Mouse (Mus musculus) urinary bladder, postnatal 36 days (tissue): Measurements from ENCODE around the gene Rbbp8nl.
A peak's percentile ranks its signal among the peaks of the same experiment; 100 is the strongest.
"Not testable (repeated sequence)": the region's sequence is repeated elsewhere in the genome, so short reads cannot be mapped to it uniquely, and the experiment has no call there.

Experiments
- DNase-seq, 2 experiments: peaks; one replicate each; pipeline ENCODE4 v3.0.0; 2022; ENCODE audit warnings: low spot score in 2 of 2, mixed read lengths in 1 of 2

The Rbbp8nl gene

DNA sequence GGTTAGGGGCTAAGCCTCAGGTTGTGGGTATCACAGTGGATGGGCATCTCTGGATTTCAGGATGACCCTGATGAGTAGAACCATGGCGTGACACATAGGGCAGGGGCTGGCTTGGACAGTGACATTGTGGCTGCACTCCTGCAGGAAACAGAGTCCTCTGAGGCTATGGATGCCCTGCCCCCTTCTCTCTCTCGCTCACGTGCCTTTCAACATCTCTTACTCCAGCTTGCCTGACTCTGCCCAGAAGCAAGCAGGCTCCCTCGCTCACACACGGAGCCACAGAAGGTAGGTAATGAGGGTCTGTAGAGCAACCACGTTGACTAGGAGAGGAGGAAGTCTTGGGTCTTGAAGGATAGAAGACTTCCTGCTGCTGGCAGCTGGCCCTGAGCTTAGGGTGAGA lies 824 bp upstream of the Rbbp8nl start:
- DNase-seq = no peak

- DNase-seq = no peak
These were observed 713 bp downstream of the Rbbp8nl start for GRCm38 (mm10) chr2:180288966-180289365.

DNA sequence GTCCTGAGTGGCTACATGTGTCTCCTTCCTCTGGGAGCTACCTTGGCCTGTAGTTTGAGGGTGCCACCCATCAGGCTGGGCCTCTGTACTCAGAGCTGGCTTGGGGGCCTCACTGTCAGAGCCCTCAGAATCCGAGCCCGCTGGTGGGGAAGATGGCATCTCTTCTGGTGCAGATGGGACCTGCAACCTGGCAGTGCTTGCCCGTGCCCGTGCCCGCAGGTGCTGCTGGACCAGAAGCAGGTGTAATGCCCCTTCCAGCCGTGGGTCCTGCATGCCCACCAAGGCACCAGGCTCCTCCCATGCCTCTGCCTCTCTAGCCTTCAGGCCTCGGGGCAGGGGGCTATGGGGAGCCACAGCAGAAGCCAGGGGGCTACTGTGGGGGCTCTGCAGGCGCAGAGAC lies 10.4 kb downstream of the Rbbp8nl start:
- no peak for DNase-seq

GRCm38 (mm10) chr2:180277773-180278320 lies 11.8 kb downstream of the Rbbp8nl start:
- DNase-seq = no peak

GRCm38 (mm10) chr2:180276851-180277259 lies 12.8 kb downstream of the Rbbp8nl start:
- DNase-seq = peak; percentile 36 to 60

DNA sequence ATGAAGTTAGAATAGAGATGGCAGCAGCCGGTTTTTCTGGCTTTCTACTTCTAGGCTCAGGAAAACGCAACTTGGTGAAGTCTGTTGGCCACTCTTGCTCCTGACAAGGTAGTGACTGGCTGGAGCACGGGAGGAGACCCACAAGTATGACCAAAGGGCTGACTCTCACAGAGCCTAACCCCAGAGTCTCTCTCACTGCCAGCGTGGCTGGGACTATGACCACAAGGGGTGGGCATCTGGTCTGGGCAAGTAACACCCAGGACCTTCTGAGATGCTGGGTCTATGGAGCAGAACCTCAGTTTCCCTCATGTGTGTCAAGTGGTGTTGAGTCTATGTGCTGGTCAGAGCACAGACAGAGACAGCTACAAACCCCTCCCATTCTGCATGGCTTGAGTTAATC lies 13.3 kb downstream of the Rbbp8nl start:
- DNase-seq = peak in 1 of 2 experiments; percentile 20

DNA sequence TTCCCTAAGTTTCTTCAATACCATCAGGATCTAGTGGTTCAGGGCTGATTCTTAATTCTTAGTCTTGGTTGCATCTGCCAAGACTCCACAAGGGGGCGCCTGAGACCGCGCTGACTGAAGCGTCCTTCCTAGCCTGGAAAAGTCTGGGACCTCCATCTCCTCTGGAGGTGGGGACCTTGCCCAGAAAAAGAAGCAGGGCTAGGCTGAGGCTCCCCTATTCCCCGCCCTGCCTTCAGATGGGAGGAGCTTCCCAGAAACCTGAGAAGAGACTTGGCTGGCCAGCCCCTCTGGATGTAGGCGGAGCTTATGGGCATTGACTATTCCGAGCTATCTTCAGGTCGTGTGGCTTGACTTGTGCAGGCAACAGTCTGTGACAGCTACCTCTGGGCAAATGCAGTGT lies 13.8 kb downstream of the Rbbp8nl start:
- peak; percentile 77 to 84 for DNase-seq

DNA sequence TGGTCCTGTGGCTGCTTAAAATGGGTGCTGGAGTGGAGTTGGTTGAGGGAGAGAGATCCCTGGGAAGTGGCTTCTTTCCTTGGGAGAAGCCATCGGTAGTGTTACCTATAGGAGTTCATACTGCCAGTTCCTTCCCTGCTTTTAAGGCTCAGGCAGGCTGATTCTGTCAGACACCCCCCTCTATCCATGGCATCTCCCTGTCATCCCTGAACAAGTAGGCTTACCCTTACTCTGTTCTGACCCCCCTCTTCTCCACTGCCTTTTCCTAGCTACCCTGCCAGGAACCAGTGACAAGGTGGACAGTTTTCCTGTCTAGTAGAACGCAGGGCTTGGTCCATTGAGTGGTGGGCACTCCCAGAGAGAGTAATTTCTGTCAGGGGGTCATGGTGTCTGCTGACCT lies 15.2 kb downstream of the Rbbp8nl start:
- DNase-seq = no peak

DNA sequence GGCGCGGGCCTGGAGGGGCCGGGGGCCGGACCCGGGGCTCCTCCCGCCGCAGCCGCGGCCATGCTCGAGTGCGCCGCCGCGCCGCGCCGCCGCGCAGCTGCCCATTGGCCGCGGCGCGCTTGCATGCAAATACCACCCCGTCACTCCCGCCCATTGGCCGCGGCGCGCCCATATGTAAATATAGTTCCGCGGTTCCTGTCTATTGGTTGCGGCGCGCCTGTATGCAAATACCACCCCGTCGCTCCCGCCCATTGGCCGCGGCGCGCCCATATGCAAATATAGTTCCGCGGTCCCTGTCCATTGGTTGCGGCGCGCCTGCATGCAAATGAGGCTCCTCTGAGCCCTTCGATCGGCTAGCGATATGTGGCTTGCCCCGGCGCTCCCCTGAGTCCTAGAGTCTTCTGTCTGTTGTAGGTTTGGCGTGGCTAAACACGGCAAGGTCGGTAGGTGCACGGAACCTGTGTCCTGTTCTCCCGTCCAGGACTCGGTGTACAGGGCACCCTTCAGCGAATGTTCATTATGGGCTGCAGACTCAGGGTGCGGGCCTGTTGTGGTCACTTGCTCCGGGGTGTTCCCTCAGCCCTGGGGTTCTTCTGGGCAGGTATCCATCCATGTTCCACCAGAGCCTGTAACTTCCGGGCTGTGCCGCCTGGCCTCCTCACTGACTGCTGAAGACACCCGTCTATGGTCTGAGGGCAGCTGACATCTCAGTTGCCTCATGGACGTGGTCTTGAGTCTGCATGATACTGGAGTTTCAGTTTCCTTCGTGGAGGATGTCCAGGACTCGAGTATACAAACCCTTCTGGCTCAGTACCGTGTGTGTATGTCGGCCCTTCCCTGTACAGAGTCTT lies 16.1 kb downstream of the Rbbp8nl start, which contains the start of gene Cables2:
TSS of gene Cables2 (minus strand) at position 103 of the 851 bp plus-strand sequence.
- DNase-seq = peak; percentile 86 to 94

GRCm38 (mm10) chr2:180272884-180273321 lies 16.8 kb downstream of the Rbbp8nl start:
- DNase-seq = no peak

DNA sequence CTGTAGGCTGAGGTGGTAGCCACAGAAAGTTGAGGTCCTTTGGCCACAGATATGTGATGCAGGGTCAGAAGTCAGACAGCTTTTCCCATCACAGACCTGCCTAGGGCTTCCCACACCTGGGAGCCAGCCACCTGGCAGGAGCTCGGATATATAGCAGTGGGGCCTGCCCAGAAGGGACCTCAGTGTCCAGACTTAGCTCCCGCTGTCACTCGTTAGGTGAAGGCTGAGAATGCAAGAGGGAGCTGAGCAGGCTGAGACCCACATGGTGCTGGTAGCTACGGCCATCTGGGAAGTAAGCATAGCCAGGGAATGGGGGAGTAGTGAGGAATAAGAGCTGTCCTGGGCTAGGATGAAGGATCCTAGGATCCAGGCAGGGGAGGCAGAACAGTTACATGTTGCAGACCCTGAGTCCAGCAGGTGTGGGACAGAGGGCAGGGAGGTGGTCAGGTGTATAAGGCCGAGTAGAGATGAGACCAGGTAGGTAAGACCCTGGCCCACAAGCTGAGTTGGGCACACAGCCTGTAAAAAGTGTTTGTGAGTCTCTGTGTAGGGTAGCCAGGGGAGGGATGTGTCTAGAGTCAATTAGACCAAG lies 17.8 kb downstream of the Rbbp8nl start:
- DNase-seq = no peak

DNA sequence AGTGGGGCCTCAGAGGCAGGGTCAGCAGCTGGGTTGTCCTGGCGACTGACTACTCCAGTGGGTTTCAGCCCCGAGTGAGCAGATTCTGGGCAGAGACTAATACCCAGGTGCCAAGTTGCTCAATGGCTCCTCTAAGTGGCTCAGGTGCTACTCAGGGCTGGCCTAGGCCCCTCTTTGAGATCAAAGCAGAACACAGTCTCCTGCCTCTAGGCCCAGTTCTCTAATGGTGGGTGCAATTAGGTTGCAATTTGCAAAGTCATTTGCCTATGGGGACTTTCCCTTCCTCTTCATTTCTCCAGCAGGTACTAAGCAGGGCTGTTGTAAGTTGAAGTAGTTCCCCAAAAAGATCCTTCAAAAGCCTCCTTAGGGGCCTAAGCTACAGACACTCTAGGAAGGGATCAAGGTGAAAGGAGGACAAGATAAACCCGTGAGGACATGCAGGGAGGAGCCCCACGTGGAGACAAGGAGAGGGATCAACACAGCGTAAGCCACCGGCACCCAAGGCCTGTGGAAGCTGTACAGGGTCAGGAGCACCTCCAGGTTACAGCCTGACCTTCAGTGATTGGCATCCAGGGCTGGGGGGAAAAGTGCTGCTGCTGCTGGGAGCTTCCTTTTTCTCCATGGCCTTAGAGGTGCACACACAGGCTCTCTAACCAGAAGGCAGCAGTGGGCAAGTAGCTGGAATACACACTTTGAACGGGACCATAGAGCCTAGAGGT lies 19.0 kb downstream of the Rbbp8nl start:
- no peak for DNase-seq

DNA sequence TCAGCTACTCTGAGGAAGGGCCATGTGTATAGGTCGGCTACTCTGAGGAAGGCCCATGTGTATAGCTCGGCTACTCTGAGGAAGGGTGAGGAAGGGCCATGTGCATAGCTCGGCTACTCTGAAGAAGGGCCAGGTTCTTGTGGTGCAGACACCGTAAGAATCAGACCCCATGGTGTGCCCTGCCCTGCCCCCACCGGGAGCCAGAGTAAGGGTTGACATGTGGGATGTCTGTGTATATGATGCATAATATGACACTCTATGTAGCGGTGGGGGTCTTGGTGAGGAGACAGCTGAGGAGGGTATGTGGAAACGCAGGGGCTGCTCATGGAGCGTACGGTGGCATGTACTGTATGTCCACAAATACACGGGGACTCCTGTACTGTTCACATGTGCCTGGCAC lies 20.4 kb downstream of the Rbbp8nl start:
- DNase-seq = no peak

- DNase-seq = no peak
These were observed 21.7 kb downstream of the Rbbp8nl start for GRCm38 (mm10) chr2:180267955-180268354.

- no peak for DNase-seq
These were observed 26.8 kb downstream of the Rbbp8nl start for GRCm38 (mm10) chr2:180262891-180263290.

- DNase-seq = no peak
These were observed 27.2 kb downstream of the Rbbp8nl start for GRCm38 (mm10) chr2:180262441-180262840.

GRCm38 (mm10) chr2:180261901-180262300 lies 27.8 kb downstream of the Rbbp8nl start:
- no peak for DNase-seq

DNA sequence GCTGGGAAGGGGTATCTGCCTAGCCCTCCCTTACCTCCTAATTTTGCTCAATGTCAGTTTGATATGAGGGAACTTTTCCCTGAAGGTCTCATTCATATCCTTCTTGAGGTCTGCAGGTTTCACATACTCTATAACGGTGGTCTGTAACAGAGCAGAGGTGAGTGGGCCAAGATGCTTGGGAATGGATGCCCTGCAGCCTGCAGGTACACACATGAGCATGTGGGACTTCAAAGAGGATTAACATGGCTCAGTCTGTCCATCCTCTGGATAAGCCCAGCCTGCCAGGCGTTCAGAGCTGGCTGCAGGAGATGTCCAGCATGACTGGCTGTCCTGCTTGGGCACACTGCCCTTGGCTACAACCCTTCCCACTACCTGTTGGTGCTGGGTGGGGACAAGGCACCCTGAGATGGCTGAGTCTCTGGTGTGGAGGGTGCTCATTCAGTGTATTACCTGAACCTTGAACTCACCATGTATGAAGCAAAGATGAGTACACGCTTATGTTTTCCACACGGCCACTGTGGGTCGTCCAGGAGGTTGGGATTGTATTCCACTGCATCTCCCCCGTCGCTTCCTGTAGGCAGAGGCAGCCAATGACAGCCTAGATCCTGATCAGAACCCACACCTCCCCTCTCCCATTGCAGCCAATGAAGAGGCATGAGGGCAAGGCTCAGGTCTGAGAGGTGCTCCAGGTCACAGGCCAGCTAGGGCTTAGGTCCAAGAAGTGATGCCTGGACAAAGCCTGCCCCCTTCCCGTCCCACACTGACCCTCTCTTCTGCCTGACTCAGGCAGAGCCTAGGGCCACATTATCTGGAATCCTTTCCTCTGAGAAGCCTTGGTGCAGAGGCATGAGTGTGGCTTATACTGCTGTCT lies 28.8 kb downstream of the Rbbp8nl start:
- DNase-seq = no peak

DNA sequence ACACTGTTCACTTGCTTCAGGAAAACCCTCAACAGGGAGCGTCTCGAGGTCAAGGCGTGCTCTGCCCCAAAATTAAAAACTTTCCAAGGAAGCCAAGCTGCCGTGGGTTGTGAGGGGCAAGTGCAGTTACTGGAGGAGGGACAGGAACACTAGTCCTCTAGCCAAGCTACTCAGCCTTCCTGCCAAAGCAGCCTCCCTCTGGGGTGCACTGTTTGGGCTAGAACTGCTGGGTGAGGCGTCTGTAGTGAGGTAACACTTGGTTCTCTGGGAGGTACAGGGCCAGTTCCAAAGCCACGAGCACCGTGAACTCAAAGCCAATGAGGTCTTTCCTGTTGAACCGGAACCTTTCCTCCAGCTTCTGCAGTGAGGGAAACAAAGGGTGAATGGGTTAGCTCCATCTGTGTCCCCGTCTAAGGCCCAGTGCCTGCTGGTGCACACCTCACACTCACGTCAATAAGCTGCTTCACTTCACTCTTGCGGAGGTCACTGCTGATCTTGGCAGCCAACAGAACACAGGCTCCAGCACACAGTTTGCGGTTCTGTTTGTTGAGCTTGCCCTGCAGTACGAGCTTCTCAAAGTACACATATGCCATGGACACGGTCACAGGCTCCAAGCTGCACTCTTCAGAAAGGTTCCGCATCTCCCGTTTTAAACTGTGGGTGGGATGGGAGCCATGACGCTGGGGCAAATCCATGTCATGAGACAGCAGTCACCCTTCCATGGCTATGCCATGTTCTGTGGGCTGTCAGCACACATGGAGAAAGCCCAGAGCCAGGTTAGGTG lies 29.7 kb downstream of the Rbbp8nl start:
- DNase-seq = not testable (repeated sequence)

GRCm38 (mm10) chr2:180258951-180259484 lies 30.7 kb downstream of the Rbbp8nl start:
- DNase-seq = not testable (repeated sequence)
